Mouse (Mus musculus) myocyte (in vitro differentiated cells): ENCODE results near the gene Nsd2.
"Not testable (repeated sequence)": the region's sequence is repeated elsewhere in the genome, so short reads cannot be mapped to it uniquely, and the experiment has no call there.

Experiments
- E2F4 ChIP-seq: IDR thresholded peaks from one replicate; pipeline ENCODE4 v1.6.1; 2011; ENCODE audit warnings: mild to moderate bottlenecking, control low read depth, moderate library complexity; ENCODE audit not compliant: insufficient read depth
- MYOD1 ChIP-seq, 3 experiments: IDR thresholded peaks; one replicate each; pipeline ENCODE4 v1.6.1; 2011; ENCODE audit warnings: control low read depth in 2 of 3, low read depth in 2 of 3, mild to moderate bottlenecking in 2 of 3, moderate library complexity in 1 of 3; ENCODE audit not compliant: insufficient read length in 2 of 3, control insufficient read depth in 1 of 3

- not testable (repeated sequence) for TF ChIP-seq MYOD1 (IDR thresholded peaks at IDR 0.05; ENCODE audit: control insufficient read depth in 1 of 3, insufficient read length in 2 of 3, low read depth in 2 of 3); E2F4
These were observed 96.1 kb downstream of the Nsd2 start for GRCm38 (mm10) chr5:33916616-33917015.
